Mouse (Mus musculus) brain, embryonic 14.5 days (tissue): ENCODE measurements around the gene Abcc1.

Experiments used
- CTCF ChIP-seq: fragments of 200-500 bp; IDR thresholded peaks from 2 replicates; pipeline ENCODE4 v1.5.1; 2012; ENCODE audit warnings: inconsistent platforms, mild to moderate bottlenecking, moderate library complexity, borderline replicate concordance; ENCODE audit not compliant: insufficient read depth, insufficient read length; ENCODE audit errors: extremely low read depth
- POLR2A ChIP-seq: fragments of 200-500 bp; IDR thresholded peaks from 2 replicates; pipeline ENCODE4 v1.6.1; 2012; ENCODE audit warnings: mild to moderate bottlenecking, inconsistent platforms, borderline replicate concordance; ENCODE audit not compliant: poor library complexity, insufficient read depth, insufficient read length, severe bottlenecking; ENCODE audit errors: extremely low read depth

GRCm38 (mm10) chr16:14364066-14364465 lies 2.7 kb downstream of the Abcc1 start:
- TF ChIP-seq CTCF (no peak), POLR2A (no peak)
